Mouse (Mus musculus) spleen, adult 2 months (tissue): ENCODE results near the gene Glb1. TPM values are rescaled to one million over a fixed set of nuclear protein-coding genes. Genes with fewer than 3 reads are reported as not detected.

Experiments
- DNase-seq, 2 experiments: peaks; one replicate each; pipeline versions ENCODE4 v3.0.0 to v3.0.0-alpha.2; 2012 to 2021; ENCODE audit warnings: low spot score in 2 of 2, low read depth in 1 of 2
- H3K27ac ChIP-seq: fragments of 200-500 bp; 2 replicates; pipeline ENCODE4 v1.5.1; 2012; ENCODE audit warnings: low read length, inconsistent platforms; ENCODE audit not compliant: insufficient read depth
- H3K27me3 ChIP-seq: fragments of 200-500 bp; 2 replicates; pipeline ENCODE4 v1.6.1; 2012; ENCODE audit warnings: mild to moderate bottlenecking, moderate library complexity, low read length, inconsistent platforms; ENCODE audit not compliant: control insufficient read depth, insufficient read depth
- H3K36me3 ChIP-seq: fragments of 200-500 bp; 2 replicates; pipeline ENCODE4 v1.6.1; 2012; ENCODE audit warnings: mild to moderate bottlenecking, low read length, inconsistent platforms; ENCODE audit not compliant: control insufficient read depth, insufficient read depth
- H3K4me1 ChIP-seq: fragments of 200-500 bp; 2 replicates; pipeline ENCODE4 v1.6.1; 2011; ENCODE audit warnings: inconsistent platforms; ENCODE audit not compliant: control insufficient read depth, insufficient read depth, insufficient read length
- H3K4me3 ChIP-seq: fragments of 200-500 bp; 2 replicates; pipeline ENCODE4 v1.5.1; 2011; ENCODE audit warnings: mild to moderate bottlenecking, inconsistent platforms; ENCODE audit not compliant: insufficient read depth, insufficient read length; ENCODE audit errors: extremely low read depth
- CTCF ChIP-seq: fragments of 200-500 bp; IDR thresholded peaks from 2 replicates; pipeline ENCODE4 v1.5.1; 2011; ENCODE audit warnings: mild to moderate bottlenecking, inconsistent platforms; ENCODE audit not compliant: insufficient read depth, insufficient read length, insufficient replicate concordance; ENCODE audit errors: extremely low read depth
- POLR2A ChIP-seq: fragments of 200-500 bp; IDR thresholded peaks from 2 replicates; pipeline ENCODE4 v1.6.1; 2011; ENCODE audit warnings: low read depth, low read length, inconsistent platforms
- WGBS: fragments of 180-500 bp; shearing (Covaris S2); methylation state at CpG from one replicate; pipeline ENCODE4 v1.1.7; 2018; 5-methylcytosine and 5-hydroxymethylcytosine counted together
- polyA plus RNA-seq: library from polyadenylated mRNA; depleted of rRNA; stranded (reverse); fragments of >200 nt; gene quantifications from 2 replicates; pipeline ENCODE4 v1.2.3, GENCODE M21; 2012

Gene Glb1
- polyA plus RNA-seq, 1 experiment = 21.8 TPM

DNA sequence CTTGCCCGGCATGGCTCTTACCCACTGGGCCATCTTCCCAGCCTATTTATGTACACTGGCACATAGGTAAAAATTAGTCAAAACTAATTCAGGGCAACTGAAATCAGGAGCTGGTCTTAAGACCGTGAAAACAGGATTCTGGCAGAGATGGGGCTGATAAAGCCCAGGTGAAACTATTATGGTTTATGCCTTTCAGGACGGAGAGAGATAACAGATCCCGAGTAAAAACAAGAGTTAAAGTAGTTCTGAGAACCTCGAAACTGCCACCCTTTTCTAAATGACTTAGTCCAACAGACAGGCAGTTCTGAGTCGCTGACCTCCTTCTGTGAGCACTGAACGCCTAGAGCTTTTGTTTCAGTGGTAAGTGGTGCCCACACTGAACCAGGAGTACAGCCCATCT, 71.0 kb downstream of the Glb1 start:
- no peaks in the 10 kb centered on the region for H3K27me3 ChIP-seq
- TF ChIP-seq CTCF (no peak), POLR2A (no peak)
- no peak overlapping the region for H3K4me3 ChIP-seq
- H3K27ac ChIP-seq = no peak overlapping the region
- no peaks in the 10 kb centered on the region for H3K4me1 ChIP-seq
- H3K36me3 ChIP-seq = peaks cover 8% of the 10 kb centered on the region
- DNase-seq = no peak
- WGBS = 85% methylated on average over 7 of the region's 7 CpGs

- no peak for DNase-seq
- 88% methylated on average over 9 of the region's 9 CpGs for WGBS
- H3K27ac ChIP-seq = no peak overlapping the region
- peaks cover 5% of the 10 kb centered on the region for H3K36me3 ChIP-seq
- H3K27me3 ChIP-seq = no peaks in the 10 kb centered on the region
- H3K4me1 ChIP-seq = no peaks in the 10 kb centered on the region
- TF ChIP-seq CTCF (no peak), POLR2A (no peak)
- no peak overlapping the region for H3K4me3 ChIP-seq
Measured at GRCm38 (mm10) chr9:114477019-114477418, 76.1 kb downstream of the Glb1 start.

DNA sequence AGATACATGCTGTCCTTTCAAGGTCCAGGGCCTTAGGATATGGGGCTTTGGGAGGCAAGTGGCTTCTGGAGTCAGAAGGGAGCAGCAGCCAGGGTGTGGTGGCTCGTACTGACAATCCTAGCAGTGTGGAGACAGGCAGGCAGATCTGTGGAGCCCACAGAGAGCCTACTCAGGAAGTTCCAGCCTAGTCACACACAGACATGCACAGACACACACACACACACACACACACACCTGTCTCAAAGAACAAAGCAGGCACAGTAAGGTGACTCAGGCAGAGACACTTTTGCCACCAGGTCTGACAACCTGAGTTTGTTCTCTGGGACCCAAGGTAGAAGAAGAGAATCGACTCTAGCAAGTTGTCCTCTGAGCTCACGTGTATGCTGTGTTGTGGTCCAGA, 80.1 kb downstream of the Glb1 start:
- H3K4me3 ChIP-seq = no peak overlapping the region
- no peaks in the 10 kb centered on the region for H3K27me3 ChIP-seq
- no peaks in the 10 kb centered on the region for H3K4me1 ChIP-seq
- H3K27ac ChIP-seq = no peak overlapping the region
- no peaks in the 10 kb centered on the region for H3K36me3 ChIP-seq
- TF ChIP-seq POLR2A = no peak
- DNase-seq = no peak
- 68% methylated on average over 3 of the region's 3 CpGs for WGBS

GRCm38 (mm10) chr9:114484771-114485170, 83.9 kb downstream of the Glb1 start:
- Histone ChIP-seq H3K27me3 (no peaks in the 10 kb centered on the region), H3K27ac (no peak overlapping the region), H3K4me3 (no peak overlapping the region), H3K36me3 (no peaks in the 10 kb centered on the region), H3K4me1 (no peaks in the 10 kb centered on the region)
- DNase-seq = no peak
- WGBS = 77% methylated on average over 5 of the region's 5 CpGs
- no peak for TF ChIP-seq POLR2A
- TF ChIP-seq CTCF = no peak

- no peaks in the 10 kb centered on the region for H3K36me3 ChIP-seq
- no peak overlapping the region for H3K27ac ChIP-seq
- TF ChIP-seq POLR2A = no peak
- no peak for TF ChIP-seq CTCF
- no peaks in the 10 kb centered on the region for H3K27me3 ChIP-seq
- 89% methylated on average over 4 of the region's 4 CpGs for WGBS
- no peaks in the 10 kb centered on the region for H3K4me1 ChIP-seq
- DNase-seq = no peak
- no peak overlapping the region for H3K4me3 ChIP-seq
Measured at GRCm38 (mm10) chr9:114486808-114487207, 85.9 kb downstream of the Glb1 start.

GRCm38 (mm10) chr9:114487481-114488258, 86.8 kb downstream of the Glb1 start:
- Histone ChIP-seq H3K4me1 (no peaks in the 10 kb centered on the region), H3K36me3 (no peaks in the 10 kb centered on the region), H3K27ac (no peak overlapping the region), H3K27me3 (no peaks in the 10 kb centered on the region), H3K4me3 (no peak overlapping the region)
- no peak for DNase-seq
- TF ChIP-seq POLR2A (no peak), CTCF (no peak)
- WGBS = 74% methylated on average over 23 of the region's 23 CpGs

DNA sequence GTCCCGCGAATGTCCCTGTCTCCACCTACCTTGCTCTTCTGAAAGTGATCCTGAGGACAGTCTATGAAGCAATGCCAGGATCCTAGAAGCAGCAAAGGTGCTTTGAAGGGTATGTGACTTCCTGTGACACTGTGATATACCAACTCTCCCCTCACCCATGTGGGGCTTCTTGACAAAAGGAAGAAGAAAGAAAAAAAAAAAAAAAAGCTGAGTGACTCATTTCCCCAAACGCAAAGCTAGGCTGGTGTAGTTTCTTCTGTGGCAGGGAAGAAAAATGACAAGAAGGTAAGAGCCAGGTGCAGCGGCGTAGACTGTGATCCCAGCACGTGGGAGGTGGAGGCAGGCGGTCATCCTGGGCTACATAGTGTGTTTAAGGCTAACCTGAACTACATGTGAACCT, 95.6 kb downstream of the Glb1 start:
- H3K27ac ChIP-seq = no peak overlapping the region; the same call in 1 of the 2 replicates
- no peaks in the 10 kb centered on the region for H3K36me3 ChIP-seq
- DNase-seq = peak in 1 of 2 experiments; percentile 14
- H3K4me1 ChIP-seq = peaks cover 2% of the 10 kb centered on the region; the same call in 1 of the 2 replicates
- H3K27me3 ChIP-seq = no peaks in the 10 kb centered on the region
- TF ChIP-seq POLR2A = no peak
- no peak for TF ChIP-seq CTCF
- no peak overlapping the region for H3K4me3 ChIP-seq
- WGBS = 35% methylated on average over 7 of the region's 7 CpGs
